Mouse (Mus musculus) G1E (cell line): ENCODE measurements around the gene Pdcd11. TPM values are rescaled to one million over a fixed set of nuclear protein-coding genes. Genes with fewer than 3 reads are reported as not detected.
"Not testable (repeated sequence)": the region's sequence is repeated elsewhere in the genome, so short reads cannot be mapped to it uniquely, and the experiment has no call there.

Source experiments
- ATAC-seq: 2 replicates; pipeline ENCODE4 v1.8.0; 2016; ENCODE audit warnings: mild to moderate bottlenecking; ENCODE audit not compliant: insufficient number of reproducible peaks, poor library complexity, low FRiP score, severe bottlenecking; ENCODE audit errors: extremely low read depth
- DNase-seq: peaks from one replicate; pipeline ENCODE4 v3.0.0; 2012; ENCODE audit warnings: low spot score
- H3K27me3 ChIP-seq: 2 replicates; pipeline ENCODE4 v1.6.1; 2012; ENCODE audit warnings: mild to moderate bottlenecking, low read length, inconsistent platforms; ENCODE audit not compliant: insufficient read depth
- H3K36me3 ChIP-seq: replicated peaks from 2 replicates; pipeline ENCODE3; 2012; ENCODE audit warnings: mild to moderate bottlenecking, inconsistent platforms
- H3K4me1 ChIP-seq: 2 replicates; pipeline ENCODE4 v1.6.1; 2012; ENCODE audit warnings: low read depth, low read length, inconsistent platforms, mixed read lengths; ENCODE audit not compliant: insufficient read depth
- H3K4me3 ChIP-seq: 2 replicates; pipeline ENCODE4 v1.5.1; 2012; ENCODE audit warnings: low read depth, mild to moderate bottlenecking, inconsistent platforms, low read length, moderate library complexity, mixed read lengths
- H3K9me3 ChIP-seq: replicated peaks from 2 replicates; pipeline ENCODE4 v1.6.1; 2012; ENCODE audit warnings: inconsistent platforms
- CTCF ChIP-seq: IDR thresholded peaks from 2 replicates; pipeline ENCODE4 v1.5.1; 2012; ENCODE audit warnings: low read depth, low read length, inconsistent platforms, mixed read lengths
- GATA1 ChIP-seq: IDR thresholded peaks from 2 replicates; pipeline ENCODE4 v1.6.1; 2012; ENCODE audit warnings: borderline replicate concordance, low read length, inconsistent platforms, mixed read lengths
- GATA2 ChIP-seq: IDR thresholded peaks from 2 replicates; pipeline ENCODE4 v1.6.1; 2012; ENCODE audit warnings: low read depth, low read length, inconsistent platforms, borderline replicate concordance
- POLR2AphosphoS5 ChIP-seq: IDR thresholded peaks from 2 replicates; pipeline ENCODE4 v1.6.1; 2012; ENCODE audit warnings: low read depth, low read length, inconsistent platforms; ENCODE audit not compliant: insufficient replicate concordance
- TAL1 ChIP-seq: conservative IDR thresholded peaks from 2 replicates; pipeline ENCODE4 v1.6.1; 2012; ENCODE audit warnings: low read depth, low read length, inconsistent platforms, mixed read lengths
- polyA plus RNA-seq: library from polyadenylated mRNA; stranded (reverse); fragments of >175 nt; gene quantifications from 2 replicates; pipeline ENCODE4 v1.2.3, GENCODE M21; 2012
- total RNA-seq, 2 experiments: library from RNA; stranded (forward) in 1 of 2; stranded (reverse) in 1 of 2; fragments of 200-1000 nt in 1 of 2; fragments of >200 nt in 1 of 2; fragmentation: Nextera tagmentation in 1 of 2; gene quantifications; 2 replicates each; pipeline ENCODE4 v1.2.3; 2014 to 2017

The Pdcd11 gene
- total and polyA plus RNA-seq, 3 experiments, result 27.5 to 37.5 (median 30.9) TPM

- TF ChIP-seq POLR2AphosphoS5 (no peak), CTCF (no peak), TAL1 (no peak), GATA2 (no peak), GATA1 (no peak)
Observed at GRCm38 (mm10) chr19:47135568-47135967, 45.0 kb downstream of the Pdcd11 start.

GRCm38 (mm10) chr19:47136170-47136569 lies 45.6 kb downstream of the Pdcd11 start:
- TF ChIP-seq POLR2AphosphoS5 (no peak), TAL1 (no peak), GATA2 (no peak), CTCF (no peak), GATA1 (no peak)
- H3K27me3 ChIP-seq, result peaks cover 29% of the 10 kb centered on the region; the same call in 1 of the 2 replicates
- H3K36me3 ChIP-seq, result peaks cover 26% of the 10 kb centered on the region
- no peaks in the 10 kb centered on the region for H3K9me3 ChIP-seq
- no peak for DNase-seq
- no peak for ATAC-seq
- H3K4me1 ChIP-seq, result peaks cover 66% of the 10 kb centered on the region
- H3K4me3 ChIP-seq, result no peak overlapping the region

More at GRCm38 (mm10) chr19:47135568-47135967, 45.0 kb downstream of the Pdcd11 start:
- Histone ChIP-seq H3K9me3 (no peaks in the 10 kb centered on the region), H3K4me1 (peaks cover 66% of the 10 kb centered on the region), H3K36me3 (peaks cover 32% of the 10 kb centered on the region), H3K27me3 (peaks cover 24% of the 10 kb centered on the region; the same call in 1 of the 2 replicates), H3K4me3 (no peak overlapping the region)
- DNase-seq (no peak), ATAC-seq (no peak)

GRCm38 (mm10) chr19:47137051-47137581 lies 46.5 kb downstream of the Pdcd11 start:
- ATAC-seq (peak; percentile 22), DNase-seq (peak; percentile 49)
- H3K4me1 ChIP-seq, result peaks cover 64% of the 10 kb centered on the region
- peaks cover 32% of the 10 kb centered on the region; the same call in 1 of the 2 replicates for H3K27me3 ChIP-seq
- H3K4me3 ChIP-seq, result peak overlapping the region; percentile 14; the same call in 1 of the 2 replicates
- H3K9me3 ChIP-seq, result no peaks in the 10 kb centered on the region
- peaks cover 17% of the 10 kb centered on the region for H3K36me3 ChIP-seq
- TF ChIP-seq POLR2AphosphoS5 (no peak), GATA1 (no peak), TAL1 (no peak; the same call in 1 of the 2 replicates), CTCF (no peak)

GRCm38 (mm10) chr19:47137771-47138421 lies 47.3 kb downstream of the Pdcd11 start, which contains the start of gene Calhm2:
Gene Calhm2, minus strand, starts transcription at chr19:47138294.
- ATAC-seq (no peak), DNase-seq (no peak)
- Histone ChIP-seq H3K36me3 (peaks cover 9% of the 10 kb centered on the region), H3K27me3 (peaks cover 34% of the 10 kb centered on the region), H3K4me1 (peaks cover 58% of the 10 kb centered on the region), H3K4me3 (peak within 1 kb of the TSS; percentile 18; the same call in 1 of the 2 replicates), H3K9me3 (no peaks in the 10 kb centered on the region)
- TF ChIP-seq GATA1, result no peak
- no peak for TF ChIP-seq GATA2
- no peak for TF ChIP-seq CTCF

GRCm38 (mm10) chr19:47139611-47140010 lies 49.0 kb downstream of the Pdcd11 start:
- H3K4me1 ChIP-seq, result peaks cover 43% of the 10 kb centered on the region
- H3K36me3 ChIP-seq, result not testable (repeated sequence)

GRCm38 (mm10) chr19:47142438-47142837 lies 51.9 kb downstream of the Pdcd11 start:
- Histone ChIP-seq H3K27me3 (peaks cover 50% of the 10 kb centered on the region), H3K4me1 (peaks cover 21% of the 10 kb centered on the region), H3K36me3 (no peaks in the 10 kb centered on the region), H3K4me3 (no peak overlapping the region), H3K9me3 (no peaks in the 10 kb centered on the region)
- TF ChIP-seq GATA2 (no peak), POLR2AphosphoS5 (no peak), CTCF (no peak), GATA1 (no peak), TAL1 (no peak)
- no peak for ATAC-seq
- no peak for DNase-seq

More at GRCm38 (mm10) chr19:47139611-47140010, 49.0 kb downstream of the Pdcd11 start:
- H3K27me3 ChIP-seq, result peaks cover 51% of the 10 kb centered on the region
- not testable (repeated sequence) for H3K9me3 ChIP-seq, ATAC-seq, H3K4me3 ChIP-seq, DNase-seq
